1 mouse cellular context compared by ENCODE assay signal in the genomic region with DNA sequence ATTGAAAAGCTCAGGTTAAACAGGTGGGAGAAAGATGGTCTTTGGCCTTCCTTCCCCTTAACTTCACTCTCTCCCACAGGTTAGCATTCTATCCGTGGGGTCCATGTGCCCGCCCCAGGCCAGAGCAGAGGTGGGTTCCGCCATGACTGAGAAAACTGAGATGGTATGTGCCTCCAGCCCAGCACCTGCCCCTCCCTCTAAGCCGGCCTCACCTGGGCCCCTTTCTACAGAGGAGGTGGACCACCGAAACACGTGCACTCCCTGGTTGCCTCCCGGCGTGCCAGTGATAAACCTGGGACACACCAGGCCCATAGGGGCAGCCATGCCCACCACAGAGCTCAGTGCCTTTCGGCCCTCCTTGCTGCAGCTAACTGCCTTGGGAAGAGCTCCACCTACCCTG.
TF ChIP-seq lines count a peak whose summit lies in the region.

No protein-coding gene starts in this region.

TF ChIP-seq in MEL, 35 proteins besides CTCF, POLR2A, EP300 and RAD21:
- no peak for TF ChIP-seq MEF2A (IDR thresholded peaks at IDR 0.05; ENCODE audit: extremely low read depth, insufficient replicate concordance, low read depth, low read length, poor library complexity, severe bottlenecking)
- no peak for TF ChIP-seq ELF1 (IDR thresholded peaks at IDR 0.05; ENCODE audit: low read depth, low read length)
- peak; percentile 23; the same call in 1 of the 2 replicates for TF ChIP-seq MXI1 (IDR thresholded peaks at IDR 0.05; ENCODE audit: low read depth, low read length)
- no peak for TF ChIP-seq UBTF (IDR thresholded peaks at IDR 0.05; ENCODE audit: borderline replicate concordance, insufficient read depth, low read depth, low read length)
- TF ChIP-seq MAX (IDR thresholded peaks at IDR 0.05; ENCODE audit: low read length), result no peak
